Mouse (Mus musculus) ES-E14 (cell line): ENCODE data around the gene Smim20.

ENCODE experiments used
- HCFC1 ChIP-seq: IDR thresholded peaks from 2 replicates; pipeline ENCODE4 v1.6.1; 2012; ENCODE audit warnings: low read length, inconsistent platforms, borderline replicate concordance; ENCODE audit not compliant: insufficient read depth
- ZC3H11A ChIP-seq: IDR thresholded peaks from 2 replicates; pipeline ENCODE4 v1.6.1; 2012; ENCODE audit warnings: low read depth, mild to moderate bottlenecking, inconsistent platforms, low read length, borderline replicate concordance
- ZNF384 ChIP-seq: IDR thresholded peaks from 2 replicates; pipeline ENCODE4 v1.6.1; 2012; ENCODE audit warnings: low read depth, low read length, inconsistent platforms

- TF ChIP-seq ZC3H11A (no peak), ZNF384 (no peak), HCFC1 (no peak)
Observed at GRCm38 (mm10) chr5:53314404-53315167, 47.7 kb downstream of the Smim20 start.
